Comparison of ENCODE assay signal across 1 mouse cellular context in the genomic region with DNA sequence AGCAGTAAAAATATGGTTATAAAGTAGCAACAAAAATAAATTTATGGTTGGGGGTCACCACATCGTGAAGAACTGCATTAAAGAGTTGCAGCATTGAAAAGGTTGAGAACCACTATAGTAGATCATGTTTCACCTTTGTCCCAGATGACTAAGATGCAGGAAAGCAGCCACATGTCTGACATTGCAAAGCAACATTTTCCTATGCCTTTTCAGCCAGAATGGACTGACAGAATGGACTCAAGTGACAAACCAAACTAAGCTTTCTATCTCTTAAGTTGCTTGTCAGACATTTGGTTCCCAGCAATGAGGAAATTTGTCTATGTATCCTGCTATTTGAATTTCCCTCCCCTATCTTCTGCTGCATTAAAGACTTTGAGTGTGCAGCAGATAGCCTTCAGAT.
TF ChIP-seq lines count a peak whose summit lies in the region.

No protein-coding gene starts in this region.

TF ChIP-seq in CH12.LX, 34 proteins besides CTCF, POLR2A, EP300 and RAD21 (continued from another document):
- no peak for TF ChIP-seq ELF1 (IDR thresholded peaks at IDR 0.05; ENCODE audit: low read depth, low read length)
